Mouse (Mus musculus): ENCODE measurements around the gene Zmat1. TPM values are rescaled to one million over a fixed set of nuclear protein-coding genes. Genes with fewer than 3 reads are reported as not detected.
A peak's percentile ranks its signal among the peaks of the same experiment; 100 is the strongest.
"Not testable (repeated sequence)": the region's sequence is repeated elsewhere in the genome, so short reads cannot be mapped to it uniquely, and the experiment has no call there.

Gene Zmat1
- 4.1 and 4.2 TPM in 2 replicates for polyA plus RNA-seq (2016; fragmentation: Nextera tagmentation; extraction: Ambion mirVana)

DNA sequence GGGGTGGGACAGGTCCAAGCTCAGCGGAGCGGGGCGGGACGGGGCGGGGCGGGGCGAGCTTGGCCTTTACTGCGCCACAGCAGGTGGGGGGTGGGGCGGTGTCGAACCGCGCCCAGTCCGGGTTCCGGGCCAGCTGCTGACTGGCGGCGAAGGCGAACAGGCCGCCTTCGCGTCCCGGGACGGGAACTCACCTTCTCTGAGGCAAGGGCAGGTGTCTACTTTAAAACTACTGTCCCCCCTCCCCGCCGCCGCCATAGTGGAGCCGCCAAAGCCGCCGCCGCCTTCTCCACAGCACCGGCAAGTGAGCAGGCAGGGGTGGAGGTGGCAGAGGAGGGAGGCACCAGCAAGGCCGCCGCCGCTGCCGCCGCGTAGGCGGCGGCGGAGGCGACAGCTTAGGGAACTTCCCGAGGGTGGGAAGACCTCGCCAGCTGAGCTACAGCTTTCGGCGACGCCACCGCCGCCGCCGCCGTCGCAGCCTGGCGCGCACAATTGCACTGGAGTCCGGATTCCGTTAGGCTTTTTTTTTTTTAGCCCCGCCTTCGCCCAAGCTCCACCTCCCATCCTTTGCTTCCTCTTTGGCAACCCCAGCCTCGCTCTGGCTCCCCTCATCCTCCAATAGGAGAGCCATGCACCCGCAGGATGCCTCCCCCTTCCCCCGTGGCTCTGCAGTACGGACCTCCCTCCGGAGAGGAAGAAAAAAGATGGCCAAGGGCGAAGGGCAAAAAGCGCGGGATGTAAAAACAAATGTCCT lies at the start of gene Zmat1:
Gene Zmat1, minus strand, starts transcription at position 490 of the 751 bp plus-strand sequence.
- Histone ChIP-seq H3K36me3 (no peaks in the 10 kb centered on the region), H3K27me3 (ENCODE audit: insufficient read depth, poor library complexity, severe bottlenecking) (peaks cover 43% of the 10 kb centered on the region), H3K4me3 (peak within 1 kb of the TSS; percentile 66), H3K27ac (peak within 1 kb of the TSS; percentile 97), H3K9me3 (no peaks in the 10 kb centered on the region), H3K4me1 (replicated peaks) (0 out of 2 replicates have a peak, but pooled peaks cover 7% of the 10 kb centered on the region)
- peak; percentile 87 for DNase-seq (ENCODE audit: low spot score)
- WGBS: 21% methylated on average over 63 of the region's 65 CpGs

DNA sequence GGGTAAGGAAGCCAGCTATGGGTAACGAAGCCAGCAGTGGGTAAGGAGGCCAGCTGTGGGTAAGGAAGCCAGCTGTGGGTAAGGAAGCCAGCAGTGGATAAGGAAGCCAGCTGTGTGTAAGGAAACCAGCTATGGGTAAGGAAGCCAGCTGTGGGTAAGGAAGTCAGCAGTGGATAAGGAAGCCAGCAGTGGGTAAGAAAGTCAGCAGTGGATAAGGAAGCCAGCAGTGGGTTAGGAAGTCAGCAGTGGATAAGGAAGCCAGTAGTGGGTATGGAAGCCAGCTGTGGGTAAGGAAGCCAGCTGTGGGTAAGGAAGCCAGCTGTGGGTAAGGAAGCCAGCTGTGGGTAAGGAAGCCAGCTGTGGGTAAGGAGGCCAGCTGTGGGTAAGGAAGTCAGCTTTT lies 44.9 kb upstream of the Zmat1 start:
- not testable (repeated sequence) for DNase-seq (ENCODE audit: low spot score); H3K36me3 ChIP-seq; H3K27ac ChIP-seq; H3K9me3 ChIP-seq; H3K4me3 ChIP-seq; H3K4me1 ChIP-seq (replicated peaks)
- WGBS: 73% methylated on average over 1 of the region's 1 CpGs
- H3K27me3 ChIP-seq (ENCODE audit: insufficient read depth, poor library complexity, severe bottlenecking): peaks cover 41% of the 10 kb centered on the region

GRCm38 (mm10) chrX:135035962-135036375 lies 27.0 kb upstream of the Zmat1 start:
- Histone ChIP-seq H3K4me3 (peak overlapping the region; percentile 45), H3K27ac (no peak overlapping the region), H3K27me3 (ENCODE audit: insufficient read depth, poor library complexity, severe bottlenecking) (peaks cover 66% of the 10 kb centered on the region), H3K9me3 (no peaks in the 10 kb centered on the region), H3K36me3 (no peaks in the 10 kb centered on the region), H3K4me1 (replicated peaks) (0 out of 2 replicates have a peak, but pooled peaks cover 2% of the 10 kb centered on the region)
- peak; percentile 15 for DNase-seq (ENCODE audit: low spot score)
- 27% methylated on average over 24 of the region's 24 CpGs for WGBS

GRCm38 (mm10) chrX:135025135-135025534 lies 16.1 kb upstream of the Zmat1 start:
- WGBS: 82% methylated on average over 9 of the region's 9 CpGs
- Histone ChIP-seq H3K4me1 (replicated peaks) (no peaks in the 10 kb centered on the region), H3K4me3 (no peak overlapping the region), H3K36me3 (no peaks in the 10 kb centered on the region), H3K9me3 (no peaks in the 10 kb centered on the region), H3K27ac (no peak overlapping the region), H3K27me3 (ENCODE audit: insufficient read depth, poor library complexity, severe bottlenecking) (peaks cover 56% of the 10 kb centered on the region)
- DNase-seq (ENCODE audit: low spot score): no peak

DNA sequence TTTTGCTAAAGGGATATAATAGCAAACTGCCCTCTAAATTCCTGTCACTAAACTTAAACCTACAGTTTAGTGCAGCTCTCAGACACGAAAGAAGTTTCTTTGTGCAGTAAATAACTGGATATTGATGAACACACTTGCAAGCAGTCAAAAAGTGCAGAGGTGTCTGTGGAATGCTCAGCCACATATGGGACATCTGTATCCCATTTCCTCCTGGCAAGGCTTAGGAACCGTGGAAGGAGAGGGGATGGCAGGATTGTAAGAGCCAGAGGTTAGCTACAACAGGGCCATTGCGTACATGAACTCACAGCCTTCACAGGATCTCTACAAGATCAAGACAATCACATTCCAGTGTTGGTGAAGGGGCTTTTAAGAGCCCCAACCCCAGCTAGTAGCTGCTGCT lies 2.4 kb upstream of the Zmat1 start:
- WGBS: 58% methylated on average over 3 of the region's 3 CpGs
- H3K4me3 ChIP-seq: no peak overlapping the region
- no peak overlapping the region for H3K27ac ChIP-seq
- DNase-seq (ENCODE audit: low spot score): peak; percentile 3
- H3K9me3 ChIP-seq: no peaks in the 10 kb centered on the region
- H3K4me1 ChIP-seq (replicated peaks): 0 out of 2 replicates have a peak, but pooled peaks cover 7% of the 10 kb centered on the region
- H3K36me3 ChIP-seq: no peaks in the 10 kb centered on the region
- H3K27me3 ChIP-seq (ENCODE audit: insufficient read depth, poor library complexity, severe bottlenecking): peaks cover 48% of the 10 kb centered on the region

GRCm38 (mm10) chrX:135009471-135009815 lies 434 bp upstream of the Zmat1 start:
- Histone ChIP-seq H3K36me3 (no peaks in the 10 kb centered on the region), H3K27me3 (ENCODE audit: insufficient read depth, poor library complexity, severe bottlenecking) (peaks cover 47% of the 10 kb centered on the region), H3K27ac (peak overlapping the region; percentile 79), H3K4me3 (peak overlapping the region; percentile 66), H3K4me1 (replicated peaks) (0 out of 2 replicates have a peak, but pooled peaks cover 7% of the 10 kb centered on the region), H3K9me3 (no peaks in the 10 kb centered on the region)
- no peak for DNase-seq (ENCODE audit: low spot score)
- 29% methylated on average over 6 of the region's 6 CpGs for WGBS

DNA sequence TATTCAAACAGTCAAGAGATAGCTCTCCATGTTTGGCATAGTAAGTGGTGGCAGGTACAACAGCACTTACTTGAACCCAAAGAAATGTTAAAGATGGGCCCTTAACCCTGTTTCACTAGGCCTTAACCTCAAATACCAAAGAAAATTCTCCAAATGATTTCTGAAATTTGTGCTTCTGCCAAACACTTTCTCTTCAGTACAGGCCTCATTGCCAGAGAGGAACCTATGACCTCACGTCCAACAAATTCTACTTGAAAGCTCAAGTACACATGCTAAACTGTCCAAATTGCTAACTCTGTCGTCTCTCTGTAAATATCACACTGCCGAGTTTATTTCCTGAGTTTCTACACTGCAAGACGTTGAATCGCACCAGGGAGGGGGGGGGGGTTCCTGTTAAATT lies 988 bp downstream of the Zmat1 start:
- H3K9me3 ChIP-seq: no peaks in the 10 kb centered on the region
- H3K27ac ChIP-seq: peak overlapping the region; percentile 97
- 36% methylated on average over 5 of the region's 5 CpGs for WGBS
- H3K4me3 ChIP-seq: peak overlapping the region; percentile 66
- no peaks in the 10 kb centered on the region for H3K36me3 ChIP-seq
- peak; percentile 2 for DNase-seq (ENCODE audit: low spot score)
- H3K4me1 ChIP-seq (replicated peaks): 0 out of 2 replicates have a peak, but pooled peaks cover 7% of the 10 kb centered on the region
- peaks cover 43% of the 10 kb centered on the region for H3K27me3 ChIP-seq (ENCODE audit: insufficient read depth, poor library complexity, severe bottlenecking)

- no peak for DNase-seq (ENCODE audit: low spot score)
- Histone ChIP-seq H3K27ac (peak within 1 kb of the TSS; percentile 75), H3K4me1 (replicated peaks) (no peaks in the 10 kb centered on the region), H3K36me3 (no peaks in the 10 kb centered on the region), H3K27me3 (ENCODE audit: insufficient read depth, poor library complexity, severe bottlenecking) (peaks cover 36% of the 10 kb centered on the region), H3K4me3 (peak within 1 kb of the TSS; percentile 48), H3K9me3 (0 out of 2 replicates have a peak, but pooled peaks cover 4% of the 10 kb centered on the region)
- 89% methylated on average over 19 of the region's 19 CpGs for WGBS
Measured at GRCm38 (mm10) chrX:134964546-134964945, 44.5 kb downstream of the Zmat1 start, which contains the start of gene Nxf2. Nxf2 (minus strand) TSS chrX:134964754.

DNA sequence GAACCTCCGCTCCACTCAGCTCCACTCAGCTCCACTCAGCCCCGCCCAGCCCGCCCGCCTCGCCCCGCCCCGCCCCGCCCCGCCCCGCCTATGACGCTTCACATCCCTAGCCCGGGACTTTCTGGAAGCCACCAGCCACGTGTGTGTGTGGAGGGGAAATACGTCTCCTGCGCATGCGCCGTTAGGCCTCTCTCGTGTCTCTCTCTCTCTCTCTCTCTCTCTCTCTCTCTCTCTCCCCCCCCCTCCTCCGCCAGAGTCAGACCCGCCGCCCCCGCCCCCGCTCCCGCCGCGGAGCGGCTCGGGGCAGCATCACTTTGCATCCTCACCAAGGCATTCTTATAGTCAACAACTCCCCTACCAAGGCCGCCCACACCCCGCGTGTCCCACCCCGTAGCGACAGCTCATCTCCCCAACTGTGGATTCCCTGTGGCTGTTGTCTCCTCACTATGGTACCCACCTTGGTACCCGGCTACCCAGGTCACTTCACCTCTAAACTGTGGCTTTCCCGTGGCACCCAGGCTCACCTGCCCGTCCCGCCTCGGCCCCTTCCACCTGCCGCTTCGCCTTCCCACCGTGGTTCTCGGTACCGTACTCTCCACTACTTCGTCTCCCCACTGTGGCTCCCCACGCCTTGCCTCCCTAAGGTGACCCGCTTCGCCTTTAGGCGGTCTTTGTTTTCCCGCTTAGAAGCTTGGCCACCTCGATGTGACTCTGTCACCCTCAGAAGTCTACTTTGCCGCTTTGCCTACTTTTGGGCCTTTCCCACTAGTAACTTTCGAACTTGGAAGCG lies 45.5 kb downstream of the Zmat1 start:
- H3K4me3 ChIP-seq: peak overlapping the region; percentile 48
- H3K9me3 ChIP-seq: 0 out of 2 replicates have a peak, but pooled peaks cover 4% of the 10 kb centered on the region
- peak; percentile 74 for DNase-seq (ENCODE audit: low spot score)
- H3K27me3 ChIP-seq (ENCODE audit: insufficient read depth, poor library complexity, severe bottlenecking): peaks cover 32% of the 10 kb centered on the region
- H3K4me1 ChIP-seq (replicated peaks): no peaks in the 10 kb centered on the region
- WGBS: 56% methylated on average over 43 of the region's 53 CpGs
- peak overlapping the region; percentile 75 for H3K27ac ChIP-seq
- no peaks in the 10 kb centered on the region for H3K36me3 ChIP-seq

GRCm38 (mm10) chrX:134930361-134930760 lies 78.6 kb downstream of the Zmat1 start:
- DNase-seq (ENCODE audit: low spot score): peak; percentile 16
- WGBS: 38% methylated on average over 5 of the region's 5 CpGs
- no peaks in the 10 kb centered on the region for H3K36me3 ChIP-seq
- H3K4me3 ChIP-seq: no peak overlapping the region
- H3K27ac ChIP-seq: no peak overlapping the region
- H3K27me3 ChIP-seq (ENCODE audit: insufficient read depth, poor library complexity, severe bottlenecking): peaks cover 5% of the 10 kb centered on the region
- H3K9me3 ChIP-seq: no peaks in the 10 kb centered on the region
- no peaks in the 10 kb centered on the region for H3K4me1 ChIP-seq (replicated peaks)

- H3K4me1 ChIP-seq (replicated peaks): no peaks in the 10 kb centered on the region
- H3K36me3 ChIP-seq: no peaks in the 10 kb centered on the region
- H3K27ac ChIP-seq: no peak overlapping the region
- DNase-seq (ENCODE audit: low spot score): no peak
- H3K9me3 ChIP-seq: no peaks in the 10 kb centered on the region
- H3K4me3 ChIP-seq: no peak overlapping the region
- peaks cover 5% of the 10 kb centered on the region for H3K27me3 ChIP-seq (ENCODE audit: insufficient read depth, poor library complexity, severe bottlenecking)
- 76% methylated on average over 5 of the region's 5 CpGs for WGBS
Measured at GRCm38 (mm10) chrX:134929927-134930326, 79.1 kb downstream of the Zmat1 start.

DNA sequence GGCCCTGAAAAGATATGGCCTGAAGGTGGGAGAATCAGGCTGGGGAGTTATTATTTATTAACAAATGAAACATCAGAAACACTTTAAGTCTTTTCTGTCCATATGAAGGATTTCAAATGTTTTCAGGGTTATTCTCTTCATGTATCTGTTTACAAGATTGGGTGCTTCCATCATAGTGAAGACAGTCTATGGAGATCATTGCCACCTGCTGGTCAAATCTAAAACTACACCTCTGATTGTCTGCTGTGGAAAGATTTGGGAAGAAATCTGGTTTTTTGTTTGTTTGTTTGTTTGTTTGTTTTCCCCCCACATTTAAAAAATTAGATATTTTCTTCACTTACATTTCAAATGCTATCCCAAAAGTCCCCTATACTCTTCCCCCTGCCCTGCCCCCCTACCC lies 84.0 kb downstream of the Zmat1 start:
- H3K9me3 ChIP-seq: no peaks in the 10 kb centered on the region
- H3K27me3 ChIP-seq (ENCODE audit: insufficient read depth, poor library complexity, severe bottlenecking): peaks cover 5% of the 10 kb centered on the region
- DNase-seq (ENCODE audit: low spot score): no peak
- H3K36me3 ChIP-seq: no peaks in the 10 kb centered on the region
- no peak overlapping the region for H3K27ac ChIP-seq
- no peak overlapping the region for H3K4me3 ChIP-seq
- H3K4me1 ChIP-seq (replicated peaks): no peaks in the 10 kb centered on the region
